Mouse (Mus musculus) limb, embryonic 13.5 days (tissue): ENCODE results near the gene Ktn1. TPM values are rescaled to one million over a fixed set of nuclear protein-coding genes. Genes with fewer than 3 reads are reported as not detected.

ENCODE experiments used
- ATAC-seq: fragments of 200-750 bp; cut with Nextera tagmentation; 2 replicates; pipeline ENCODE4 v1.8.0; 2017; ENCODE audit warnings: low read depth, moderate number of reproducible peaks, moderate TSS enrichment; ENCODE audit not compliant: low FRiP score
- H3K27ac ChIP-seq: fragments of 300-500 bp; sonication (generic); 2 replicates; pipeline ENCODE4 v1.5.1; 2015; ENCODE audit warnings: inconsistent platforms, mild to moderate bottlenecking, moderate library complexity
- H3K27me3 ChIP-seq: fragments of 300-500 bp; sonication (generic); 2 replicates; pipeline ENCODE4 v1.6.1; 2015; ENCODE audit warnings: mild to moderate bottlenecking, inconsistent platforms
- H3K36me3 ChIP-seq: fragments of 300-500 bp; sonication (generic); 2 replicates; pipeline ENCODE4 v1.6.1; 2015; ENCODE audit warnings: inconsistent platforms, mild to moderate bottlenecking, moderate library complexity
- H3K4me1 ChIP-seq: fragments of 300-500 bp; sonication (generic); 2 replicates; pipeline ENCODE4 v1.6.1; 2015; ENCODE audit warnings: inconsistent platforms
- H3K4me2 ChIP-seq: fragments of 300-500 bp; sonication (generic); replicated peaks from 2 replicates; pipeline ENCODE4 v1.6.1; 2015; ENCODE audit warnings: inconsistent platforms, mild to moderate bottlenecking, moderate library complexity
- H3K4me3 ChIP-seq: fragments of 300-500 bp; sonication (generic); 2 replicates; pipeline ENCODE4 v1.5.1; 2015; ENCODE audit warnings: moderate library complexity, mild to moderate bottlenecking, inconsistent platforms
- H3K9ac ChIP-seq: fragments of 300-500 bp; sonication (generic); 2 replicates; pipeline ENCODE4 v1.6.1; 2015; ENCODE audit warnings: mild to moderate bottlenecking, inconsistent platforms
- H3K9me3 ChIP-seq: fragments of 300-500 bp; sonication (generic); 2 replicates; pipeline ENCODE4 v1.6.1; 2016; ENCODE audit warnings: inconsistent platforms
- WGBS: fragments of 180-500 bp; shearing (Covaris S2); methylation state at CpG from one replicate; pipeline ENCODE4 v1.1.7; 2015; 5-methylcytosine and 5-hydroxymethylcytosine counted together
- polyA plus RNA-seq: library from polyadenylated mRNA; unstranded; fragments of >200 nt; fragmentation: Nextera tagmentation; extraction: Ambion mirVana; gene quantifications from 2 replicates; pipeline ENCODE4 v1.2.1, GENCODE M21; 2015

Gene Ktn1
- polyA plus RNA-seq, 1 experiment from 2014 or later = 58.7 TPM

- H3K4me1 ChIP-seq = no peaks in the 10 kb centered on the region
- ATAC-seq = no peak
- H3K4me2 ChIP-seq = no peak overlapping the region
- no peaks in the 10 kb centered on the region for H3K9me3 ChIP-seq
- H3K27ac ChIP-seq = no peak overlapping the region
- H3K4me3 ChIP-seq = no peak overlapping the region
- WGBS = 94% methylated on average over 10 of the region's 10 CpGs
- peaks cover 88% of the 10 kb centered on the region for H3K36me3 ChIP-seq
- H3K9ac ChIP-seq = no peak overlapping the region
- no peaks in the 10 kb centered on the region for H3K27me3 ChIP-seq
These were observed 34.6 kb downstream of the Ktn1 start for GRCm38 (mm10) chr14:47682886-47683285.

GRCm38 (mm10) chr14:47684579-47684978, 36.3 kb downstream of the Ktn1 start:
- Histone ChIP-seq H3K9ac (no peak overlapping the region), H3K27me3 (no peaks in the 10 kb centered on the region), H3K9me3 (no peaks in the 10 kb centered on the region), H3K4me2 (no peak overlapping the region), H3K36me3 (peaks cover 89% of the 10 kb centered on the region), H3K4me1 (no peaks in the 10 kb centered on the region), H3K4me3 (no peak overlapping the region), H3K27ac (no peak overlapping the region)
- ATAC-seq = no peak
- WGBS = 96% methylated on average over 5 of the region's 5 CpGs

GRCm38 (mm10) chr14:47699126-47699525, 50.9 kb downstream of the Ktn1 start:
- 94% methylated on average over 5 of the region's 5 CpGs for WGBS
- H3K36me3 ChIP-seq = peaks cover 62% of the 10 kb centered on the region
- H3K9me3 ChIP-seq = no peaks in the 10 kb centered on the region

GRCm38 (mm10) chr14:47709546-47709945, 61.3 kb downstream of the Ktn1 start:
- Histone ChIP-seq H3K4me2 (no peak overlapping the region), H3K4me1 (peaks cover 7% of the 10 kb centered on the region; the same call in 1 of the 2 replicates), H3K9me3 (no peaks in the 10 kb centered on the region), H3K9ac (no peak overlapping the region), H3K4me3 (no peak overlapping the region), H3K27ac (no peak overlapping the region), H3K27me3 (no peaks in the 10 kb centered on the region), H3K36me3 (peaks cover 60% of the 10 kb centered on the region)
- WGBS = 68% methylated on average over 3 of the region's 3 CpGs
- ATAC-seq = no peak

More at GRCm38 (mm10) chr14:47699126-47699525, 50.9 kb downstream of the Ktn1 start:
- H3K4me2 ChIP-seq = no peak overlapping the region
- H3K9ac ChIP-seq = no peak overlapping the region
- ATAC-seq = no peak
- no peaks in the 10 kb centered on the region for H3K27me3 ChIP-seq
- no peaks in the 10 kb centered on the region for H3K4me1 ChIP-seq
- no peak overlapping the region for H3K27ac ChIP-seq
- no peak overlapping the region for H3K4me3 ChIP-seq

- Histone ChIP-seq H3K9ac (no peak overlapping the region), H3K4me2 (no peak overlapping the region), H3K27ac (no peak overlapping the region), H3K36me3 (peaks cover 43% of the 10 kb centered on the region), H3K27me3 (no peaks in the 10 kb centered on the region), H3K9me3 (no peaks in the 10 kb centered on the region), H3K4me3 (no peak overlapping the region), H3K4me1 (peaks cover 4% of the 10 kb centered on the region; the same call in 1 of the 2 replicates)
- ATAC-seq = no peak
- WGBS = 70% methylated on average over 3 of the region's 3 CpGs
These were observed 67.5 kb downstream of the Ktn1 start for GRCm38 (mm10) chr14:47715771-47716170.

GRCm38 (mm10) chr14:47717916-47718606, 69.8 kb downstream of the Ktn1 start:
- Histone ChIP-seq H3K4me2 (no peak overlapping the region), H3K4me1 (no peaks in the 10 kb centered on the region), H3K9me3 (no peaks in the 10 kb centered on the region), H3K27me3 (no peaks in the 10 kb centered on the region), H3K36me3 (peaks cover 44% of the 10 kb centered on the region), H3K4me3 (no peak overlapping the region), H3K9ac (no peak overlapping the region), H3K27ac (no peak overlapping the region)
- WGBS = 85% methylated on average over 14 of the region's 14 CpGs
- no peak for ATAC-seq

- Histone ChIP-seq H3K27me3 (no peaks in the 10 kb centered on the region), H3K4me3 (no peak overlapping the region), H3K4me1 (no peaks in the 10 kb centered on the region), H3K9ac (no peak overlapping the region), H3K9me3 (no peaks in the 10 kb centered on the region), H3K36me3 (peaks cover 48% of the 10 kb centered on the region), H3K27ac (no peak overlapping the region), H3K4me2 (no peak overlapping the region)
- ATAC-seq = no peak
- WGBS = 88% methylated on average over 4 of the region's 4 CpGs
These were observed 71.8 kb downstream of the Ktn1 start for GRCm38 (mm10) chr14:47720023-47720422.

- no peak overlapping the region for H3K4me2 ChIP-seq
- no peak overlapping the region for H3K4me3 ChIP-seq
- no peak for ATAC-seq
- H3K36me3 ChIP-seq = peaks cover 65% of the 10 kb centered on the region
- H3K27ac ChIP-seq = no peak overlapping the region
- H3K9ac ChIP-seq = no peak overlapping the region
- H3K9me3 ChIP-seq = no peaks in the 10 kb centered on the region
- H3K4me1 ChIP-seq = no peaks in the 10 kb centered on the region
- no peaks in the 10 kb centered on the region for H3K27me3 ChIP-seq
These were observed 74.8 kb downstream of the Ktn1 start for GRCm38 (mm10) chr14:47723035-47723434.

- Histone ChIP-seq H3K27ac (no peak overlapping the region), H3K4me1 (no peaks in the 10 kb centered on the region), H3K4me2 (no peak overlapping the region), H3K36me3 (peaks cover 90% of the 10 kb centered on the region), H3K4me3 (no peak overlapping the region), H3K9ac (no peak overlapping the region), H3K27me3 (no peaks in the 10 kb centered on the region), H3K9me3 (no peaks in the 10 kb centered on the region)
- ATAC-seq = no peak
- WGBS = 97% methylated on average over 1 of the region's 1 CpGs
These were observed 80.3 kb downstream of the Ktn1 start for GRCm38 (mm10) chr14:47728594-47728993.

GRCm38 (mm10) chr14:47735354-47735753, 87.1 kb downstream of the Ktn1 start:
- no peaks in the 10 kb centered on the region for H3K4me1 ChIP-seq
- H3K4me2 ChIP-seq = no peak overlapping the region
- H3K27me3 ChIP-seq = no peaks in the 10 kb centered on the region
- no peak for ATAC-seq
- no peak overlapping the region for H3K4me3 ChIP-seq
- H3K9me3 ChIP-seq = no peaks in the 10 kb centered on the region
- no peak overlapping the region for H3K27ac ChIP-seq
- 93% methylated on average over 12 of the region's 12 CpGs for whole genome bisulfite sequencing
- H3K9ac ChIP-seq = no peak overlapping the region
- peaks cover 79% of the 10 kb centered on the region for H3K36me3 ChIP-seq

- H3K27me3 ChIP-seq = no peaks in the 10 kb centered on the region
- no peak overlapping the region for H3K27ac ChIP-seq
- 92% methylated on average over 8 of the region's 8 CpGs for WGBS
- no peak overlapping the region for H3K4me3 ChIP-seq
- no peak for ATAC-seq
- no peaks in the 10 kb centered on the region for H3K4me1 ChIP-seq
- H3K9ac ChIP-seq = no peak overlapping the region
- no peaks in the 10 kb centered on the region for H3K9me3 ChIP-seq
- no peak overlapping the region for H3K4me2 ChIP-seq
- H3K36me3 ChIP-seq = peaks cover 72% of the 10 kb centered on the region
These were observed 88.2 kb downstream of the Ktn1 start for GRCm38 (mm10) chr14:47736471-47736870.

- no peak for ATAC-seq
- Histone ChIP-seq H3K9me3 (no peaks in the 10 kb centered on the region), H3K36me3 (peaks cover 44% of the 10 kb centered on the region), H3K27me3 (no peaks in the 10 kb centered on the region), H3K4me1 (peaks cover 22% of the 10 kb centered on the region), H3K4me2 (no peak overlapping the region), H3K4me3 (no peak overlapping the region), H3K27ac (no peak overlapping the region), H3K9ac (no peak overlapping the region)
- 87% methylated on average over 5 of the region's 5 CpGs for WGBS
These were observed 92.2 kb downstream of the Ktn1 start for GRCm38 (mm10) chr14:47740316-47740996.
